Mouse (Mus musculus) lung, embryonic 14.5 days (tissue): Measurements from ENCODE around the gene Cdh5. TPM values are rescaled to one million over a fixed set of nuclear protein-coding genes. Genes with fewer than 3 reads are reported as not detected.
"Not testable (repeated sequence)": the region's sequence is repeated elsewhere in the genome, so short reads cannot be mapped to it uniquely, and the experiment has no call there.

Source experiments
- ATAC-seq: fragments of 200-750 bp; cut with Nextera tagmentation; 2 replicates; pipeline ENCODE4 v1.8.0; 2017; ENCODE audit warnings: mild to moderate bottlenecking, moderate TSS enrichment, moderate library complexity; ENCODE audit not compliant: insufficient read depth
- DNase-seq: peaks from one replicate; pipeline ENCODE4 v3.0.0-alpha.2; 2015
- H3K27ac ChIP-seq: fragments of 300-500 bp; sonication (generic); 2 replicates; pipeline ENCODE4 v1.5.1; 2014; ENCODE audit warnings: low read depth, mild to moderate bottlenecking, moderate library complexity
- H3K27me3 ChIP-seq: fragments of 300-500 bp; sonication (generic); 2 replicates; pipeline ENCODE4 v1.6.1; 2014; ENCODE audit warnings: low read length, control low read depth; ENCODE audit not compliant: insufficient read depth
- H3K36me3 ChIP-seq: fragments of 300-500 bp; sonication (generic); 2 replicates; pipeline ENCODE4 v1.6.1; 2014; ENCODE audit warnings: control low read depth; ENCODE audit not compliant: insufficient read depth
- H3K4me1 ChIP-seq: fragments of 300-500 bp; sonication (generic); 2 replicates; pipeline ENCODE4 v1.6.1; 2014; ENCODE audit warnings: antibody characterized with exemption, control low read depth; ENCODE audit not compliant: insufficient read depth
- H3K4me2 ChIP-seq: fragments of 300-500 bp; sonication (generic); 2 replicates; pipeline ENCODE4 v1.6.1; 2014; ENCODE audit warnings: mild to moderate bottlenecking
- H3K4me3 ChIP-seq: fragments of 300-500 bp; sonication (generic); 2 replicates; pipeline ENCODE4 v1.5.1; 2014; ENCODE audit warnings: low read depth, low read length
- H3K9ac ChIP-seq: fragments of 300-500 bp; sonication (generic); 2 replicates; pipeline ENCODE4 v1.6.1; 2014
- H3K9me3 ChIP-seq: fragments of 300-500 bp; sonication (generic); 2 replicates; pipeline ENCODE4 v1.6.1; 2016; ENCODE audit warnings: low read depth, low read length, control low read depth
- CTCF ChIP-seq: IDR thresholded peaks from 2 replicates; pipeline ENCODE4 v1.5.1; 2016; ENCODE audit warnings: antibody characterized with exemption, low read depth
- WGBS: fragments of 180-500 bp; shearing (Covaris S2); extraction: QIAGEN DNeasy Blood & Tissue Kit; methylation state at CpG from one replicate; pipeline ENCODE4 v1.1.7; 2014; 5-methylcytosine and 5-hydroxymethylcytosine counted together
- polyA plus RNA-seq: library from polyadenylated mRNA; unstranded; fragments of >200 nt; fragmentation: Nextera tagmentation; extraction: Ambion mirVana; gene quantifications from 2 replicates; pipeline ENCODE4 v1.2.1, GENCODE M21; 2014

The Cdh5 gene
- polyA plus RNA-seq, 1 experiment from 2014 or later: 69.8 TPM

GRCm38 (mm10) chr8:104076541-104077412 is 24.6 kb upstream of the Cdh5 start:
- TF ChIP-seq CTCF: peak; percentile 73
- Histone ChIP-seq H3K9me3 (no peaks in the 10 kb centered on the region), H3K27ac (peak overlapping the region; percentile 36; the same call in 1 of the 2 replicates), H3K27me3 (no peaks in the 10 kb centered on the region), H3K9ac (no peak overlapping the region), H3K4me3 (no peak overlapping the region), H3K36me3 (no peaks in the 10 kb centered on the region), H3K4me1 (peaks cover 7% of the 10 kb centered on the region; the same call in 1 of the 2 replicates), H3K4me2 (0 out of 2 replicates have a peak overlapping the region, but pooled peaks have one; percentile 27)
- peak; percentile 75 for ATAC-seq
- peak; percentile 90 for DNase-seq
- WGBS: 12% methylated on average over 8 of the region's 8 CpGs

GRCm38 (mm10) chr8:104078091-104078490 is 23.3 kb upstream of the Cdh5 start:
- peaks cover 7% of the 10 kb centered on the region; the same call in 1 of the 2 replicates for H3K4me1 ChIP-seq
- no peak overlapping the region for H3K4me3 ChIP-seq
- H3K9ac ChIP-seq: no peak overlapping the region
- no peak overlapping the region for H3K4me2 ChIP-seq
- WGBS: 30% methylated on average over 7 of the region's 7 CpGs
- ATAC-seq: peak; percentile 16; the same call in 1 of the 2 replicates
- H3K9me3 ChIP-seq: no peaks in the 10 kb centered on the region
- H3K27ac ChIP-seq: no peak overlapping the region
- peak; percentile 54 for DNase-seq
- H3K27me3 ChIP-seq: no peaks in the 10 kb centered on the region
- H3K36me3 ChIP-seq: no peaks in the 10 kb centered on the region
- no peak for TF ChIP-seq CTCF

GRCm38 (mm10) chr8:104085281-104085680 is 16.1 kb upstream of the Cdh5 start:
- DNase-seq (no peak), ATAC-seq (no peak)
- 76% methylated on average over 10 of the region's 10 CpGs for WGBS
- H3K27me3 ChIP-seq: no peaks in the 10 kb centered on the region
- H3K4me1 ChIP-seq: no peaks in the 10 kb centered on the region
- no peak overlapping the region for H3K27ac ChIP-seq
- no peaks in the 10 kb centered on the region for H3K36me3 ChIP-seq
- no peak overlapping the region for H3K4me3 ChIP-seq
- H3K9ac ChIP-seq: no peak overlapping the region
- H3K9me3 ChIP-seq: no peaks in the 10 kb centered on the region
- H3K4me2 ChIP-seq: no peak overlapping the region
- peak; percentile 40 for TF ChIP-seq CTCF

GRCm38 (mm10) chr8:104086615-104087014 is 14.8 kb upstream of the Cdh5 start:
- DNase-seq: no peak
- no peak overlapping the region for H3K27ac ChIP-seq
- no peak overlapping the region for H3K9ac ChIP-seq
- ATAC-seq: no peak
- H3K36me3 ChIP-seq: no peaks in the 10 kb centered on the region
- TF ChIP-seq CTCF: 0 out of 2 replicates have a peak, but pooled peaks have one; percentile 14
- WGBS: 69% methylated on average over 2 of the region's 2 CpGs
- no peak overlapping the region for H3K4me2 ChIP-seq
- H3K27me3 ChIP-seq: no peaks in the 10 kb centered on the region
- H3K4me3 ChIP-seq: no peak overlapping the region
- no peaks in the 10 kb centered on the region for H3K9me3 ChIP-seq
- no peaks in the 10 kb centered on the region for H3K4me1 ChIP-seq

- Histone ChIP-seq H3K27me3 (no peaks in the 10 kb centered on the region), H3K9me3 (no peaks in the 10 kb centered on the region), H3K27ac (no peak overlapping the region), H3K9ac (no peak overlapping the region), H3K4me3 (no peak overlapping the region), H3K4me1 (no peaks in the 10 kb centered on the region), H3K36me3 (no peaks in the 10 kb centered on the region), H3K4me2 (no peak overlapping the region)
- 50% methylated on average over 1 of the region's 1 CpGs for WGBS
- DNase-seq: no peak
- ATAC-seq: no peak
- TF ChIP-seq CTCF: 0 out of 2 replicates have a peak, but pooled peaks have one; percentile 9
Measured at GRCm38 (mm10) chr8:104087091-104087490, 14.3 kb upstream of the Cdh5 start.

GRCm38 (mm10) chr8:104087878-104088277 is 13.5 kb upstream of the Cdh5 start:
- H3K36me3 ChIP-seq: not testable (repeated sequence)

GRCm38 (mm10) chr8:104088881-104089280 is 12.5 kb upstream of the Cdh5 start:
- H3K36me3 ChIP-seq: no peaks in the 10 kb centered on the region
- H3K27ac ChIP-seq: no peak overlapping the region
- no peak for ATAC-seq
- H3K4me1 ChIP-seq: no peaks in the 10 kb centered on the region
- H3K4me3 ChIP-seq: no peak overlapping the region
- 67% methylated on average over 3 of the region's 3 CpGs for WGBS
- H3K9me3 ChIP-seq: no peaks in the 10 kb centered on the region
- no peaks in the 10 kb centered on the region for H3K27me3 ChIP-seq
- H3K9ac ChIP-seq: no peak overlapping the region
- no peak for TF ChIP-seq CTCF
- DNase-seq: no peak
- H3K4me2 ChIP-seq: no peak overlapping the region

More at GRCm38 (mm10) chr8:104087878-104088277, 13.5 kb upstream of the Cdh5 start:
- not testable (repeated sequence) for H3K4me2 ChIP-seq, H3K27me3 ChIP-seq, H3K4me1 ChIP-seq, H3K9ac ChIP-seq, H3K9me3 ChIP-seq, H3K27ac ChIP-seq, H3K4me3 ChIP-seq, ATAC-seq, DNase-seq
